Mouse (Mus musculus) limb, embryonic 15.5 days (tissue): ENCODE measurements around the gene Nsmce3. TPM values are rescaled to one million over a fixed set of nuclear protein-coding genes. Genes with fewer than 3 reads are reported as not detected.
A peak's percentile ranks its signal among the peaks of the same experiment; 100 is the strongest.

Source experiments
- ATAC-seq: fragments of 200-750 bp; cut with Nextera tagmentation; 2 replicates; pipeline ENCODE4 v1.8.0; 2017; ENCODE audit warnings: low read depth, moderate TSS enrichment; ENCODE audit not compliant: insufficient number of reproducible peaks, low FRiP score, low TSS enrichment
- H3K27ac ChIP-seq: fragments of 300-500 bp; sonication (generic); 2 replicates; pipeline ENCODE4 v1.5.1; 2015; ENCODE audit warnings: moderate library complexity, mild to moderate bottlenecking, inconsistent platforms
- H3K27me3 ChIP-seq: fragments of 300-500 bp; sonication (generic); 2 replicates; pipeline ENCODE4 v1.6.1; 2015; ENCODE audit warnings: inconsistent platforms
- H3K36me3 ChIP-seq: fragments of 300-500 bp; sonication (generic); 2 replicates; pipeline ENCODE4 v1.6.1; 2015; ENCODE audit warnings: inconsistent platforms
- H3K4me1 ChIP-seq: fragments of 300-500 bp; sonication (generic); 2 replicates; pipeline ENCODE4 v1.6.1; 2015; ENCODE audit warnings: inconsistent platforms
- H3K4me2 ChIP-seq: fragments of 300-500 bp; sonication (generic); 2 replicates; pipeline ENCODE4 v1.6.1; 2015; ENCODE audit warnings: mild to moderate bottlenecking, inconsistent platforms
- H3K4me3 ChIP-seq: fragments of 300-500 bp; sonication (generic); 2 replicates; pipeline ENCODE4 v1.5.1; 2015; ENCODE audit warnings: mild to moderate bottlenecking, inconsistent platforms
- H3K9ac ChIP-seq: fragments of 300-500 bp; sonication (generic); 2 replicates; pipeline ENCODE4 v1.6.1; 2015; ENCODE audit warnings: inconsistent platforms
- H3K9me3 ChIP-seq: fragments of 300-500 bp; sonication (generic); 2 replicates; pipeline ENCODE4 v1.6.1; 2016; ENCODE audit warnings: inconsistent platforms
- WGBS: fragments of 180-500 bp; shearing (Covaris S2); methylation state at CpG from one replicate; pipeline ENCODE4 v1.1.7; 2015; 5-methylcytosine and 5-hydroxymethylcytosine counted together
- polyA plus RNA-seq: library from polyadenylated mRNA; unstranded; fragments of >200 nt; fragmentation: Nextera tagmentation; extraction: Ambion mirVana; gene quantifications from 2 replicates; pipeline ENCODE4 v1.2.1, GENCODE M21; 2015

Nsmce3 gene
- polyA plus RNA-seq, 1 experiment from 2014 or later = 10.9 TPM

- no peaks in the 10 kb centered on the region for H3K36me3 ChIP-seq
- H3K4me1 ChIP-seq = 0 out of 2 replicates have a peak, but pooled peaks cover 5% of the 10 kb centered on the region
- no peak overlapping the region for H3K4me3 ChIP-seq
- H3K4me2 ChIP-seq = no peak overlapping the region
- no peak overlapping the region for H3K27ac ChIP-seq
- no peak overlapping the region for H3K9ac ChIP-seq
- no peak for ATAC-seq
- H3K9me3 ChIP-seq = no peaks in the 10 kb centered on the region
- no peaks in the 10 kb centered on the region for H3K27me3 ChIP-seq
- WGBS = 69% methylated on average over 9 of the region's 9 CpGs
These were observed 17.1 kb upstream of the Nsmce3 start for GRCm38 (mm10) chr7:64889919-64890318.

DNA sequence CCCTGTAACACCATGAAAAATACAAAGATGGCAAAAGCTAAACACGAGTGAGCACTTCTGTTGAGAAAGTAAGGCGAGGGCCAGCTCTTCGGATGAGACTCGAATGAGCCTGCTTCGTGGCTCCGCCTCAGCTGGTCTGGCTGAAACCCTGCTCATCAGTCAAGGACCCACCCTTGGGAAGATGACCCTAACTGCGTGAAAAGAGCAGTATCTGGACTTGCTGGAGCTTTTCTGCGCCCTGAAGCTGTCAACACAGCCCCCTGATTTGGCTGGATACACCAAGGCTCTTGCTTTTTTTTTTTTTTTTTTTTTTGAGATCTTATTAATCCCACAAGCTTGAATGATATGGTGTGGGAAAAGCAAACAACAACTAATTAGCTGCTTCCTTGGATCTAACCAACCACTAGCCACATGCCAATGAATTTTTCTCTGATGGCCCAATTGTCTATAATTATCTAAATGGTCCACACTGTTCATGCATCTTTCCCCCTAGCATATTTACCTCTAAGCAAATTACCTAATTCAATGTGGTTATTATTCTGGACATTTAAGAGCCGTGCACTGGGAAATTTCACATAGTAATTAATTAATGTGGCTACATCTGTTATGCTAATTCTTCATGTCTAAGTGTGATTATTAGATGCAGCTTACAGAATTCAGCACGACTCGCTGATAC is 11.5 kb upstream of the Nsmce3 start:
- Histone ChIP-seq H3K4me2 (no peak overlapping the region), H3K9ac (no peak overlapping the region), H3K36me3 (no peaks in the 10 kb centered on the region), H3K27me3 (no peaks in the 10 kb centered on the region), H3K27ac (no peak overlapping the region), H3K9me3 (no peaks in the 10 kb centered on the region), H3K4me3 (no peak overlapping the region), H3K4me1 (no peaks in the 10 kb centered on the region)
- 76% methylated on average over 11 of the region's 11 CpGs for WGBS
- ATAC-seq = no peak

- no peaks in the 10 kb centered on the region for H3K4me1 ChIP-seq
- no peak overlapping the region for H3K9ac ChIP-seq
- ATAC-seq = no peak
- peaks cover under 1% of the 10 kb centered on the region; the same call in 1 of the 2 replicates for H3K27me3 ChIP-seq
- no peak overlapping the region for H3K27ac ChIP-seq
- WGBS = 38% methylated on average over 6 of the region's 6 CpGs
- H3K4me3 ChIP-seq = no peak overlapping the region
- H3K9me3 ChIP-seq = no peaks in the 10 kb centered on the region
- no peak overlapping the region for H3K4me2 ChIP-seq
- no peaks in the 10 kb centered on the region for H3K36me3 ChIP-seq
These were observed 9.4 kb upstream of the Nsmce3 start for GRCm38 (mm10) chr7:64882243-64882642.

- ATAC-seq = no peak
- no peak overlapping the region for H3K9ac ChIP-seq
- H3K9me3 ChIP-seq = no peaks in the 10 kb centered on the region
- 64% methylated on average over 7 of the region's 7 CpGs for WGBS
- no peak overlapping the region for H3K27ac ChIP-seq
- H3K27me3 ChIP-seq = peaks cover 6% of the 10 kb centered on the region; the same call in 1 of the 2 replicates
- H3K4me1 ChIP-seq = no peaks in the 10 kb centered on the region
- no peaks in the 10 kb centered on the region for H3K36me3 ChIP-seq
- no peak overlapping the region for H3K4me3 ChIP-seq
- no peak overlapping the region for H3K4me2 ChIP-seq
These were observed 8.6 kb upstream of the Nsmce3 start for GRCm38 (mm10) chr7:64881387-64881786.

- Histone ChIP-seq H3K4me1 (no peaks in the 10 kb centered on the region), H3K27ac (no peak overlapping the region)
- no peak for ATAC-seq
These were observed 7.6 kb upstream of the Nsmce3 start for GRCm38 (mm10) chr7:64880415-64880814.

DNA sequence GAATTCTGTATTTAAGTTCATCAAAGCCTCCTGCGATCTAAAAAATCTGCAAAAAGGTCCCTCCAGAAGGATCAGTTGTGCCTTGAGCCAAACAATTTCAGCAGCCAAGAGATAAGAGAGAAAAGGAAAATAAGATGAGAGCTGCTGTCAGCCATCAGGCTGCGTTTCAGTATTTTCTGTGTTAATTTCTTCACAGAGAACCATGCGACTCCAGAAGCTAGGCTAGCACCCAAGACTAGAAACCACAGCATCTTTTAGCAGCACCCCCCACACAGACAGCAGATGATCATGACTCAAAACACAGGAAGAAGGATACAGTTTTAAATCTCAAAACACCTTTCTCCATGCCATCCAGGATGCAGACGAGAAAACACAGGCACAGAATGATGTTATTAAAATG is 2.1 kb upstream of the Nsmce3 start:
- Histone ChIP-seq H3K4me2 (no peak overlapping the region), H3K9ac (no peak overlapping the region), H3K27ac (no peak overlapping the region), H3K27me3 (peaks cover 16% of the 10 kb centered on the region; the same call in 1 of the 2 replicates), H3K4me1 (peaks cover 15% of the 10 kb centered on the region), H3K36me3 (no peaks in the 10 kb centered on the region), H3K4me3 (no peak overlapping the region), H3K9me3 (no peaks in the 10 kb centered on the region)
- WGBS = 85% methylated on average over 4 of the region's 4 CpGs
- no peak for ATAC-seq

More at GRCm38 (mm10) chr7:64880415-64880814, 7.6 kb upstream of the Nsmce3 start:
- H3K4me2 ChIP-seq = no peak overlapping the region
- H3K4me3 ChIP-seq = no peak overlapping the region
- no peak overlapping the region for H3K9ac ChIP-seq
- 56% methylated on average over 5 of the region's 5 CpGs for WGBS
- H3K27me3 ChIP-seq = peaks cover 9% of the 10 kb centered on the region; the same call in 1 of the 2 replicates
- no peaks in the 10 kb centered on the region for H3K36me3 ChIP-seq
- no peaks in the 10 kb centered on the region for H3K9me3 ChIP-seq

- 32% methylated on average over 11 of the region's 11 CpGs for WGBS
- 0 out of 2 replicates have a peak, but pooled peaks have one; percentile 3 for ATAC-seq
These were observed 469 bp upstream of the Nsmce3 start for GRCm38 (mm10) chr7:64873266-64873665.

DNA sequence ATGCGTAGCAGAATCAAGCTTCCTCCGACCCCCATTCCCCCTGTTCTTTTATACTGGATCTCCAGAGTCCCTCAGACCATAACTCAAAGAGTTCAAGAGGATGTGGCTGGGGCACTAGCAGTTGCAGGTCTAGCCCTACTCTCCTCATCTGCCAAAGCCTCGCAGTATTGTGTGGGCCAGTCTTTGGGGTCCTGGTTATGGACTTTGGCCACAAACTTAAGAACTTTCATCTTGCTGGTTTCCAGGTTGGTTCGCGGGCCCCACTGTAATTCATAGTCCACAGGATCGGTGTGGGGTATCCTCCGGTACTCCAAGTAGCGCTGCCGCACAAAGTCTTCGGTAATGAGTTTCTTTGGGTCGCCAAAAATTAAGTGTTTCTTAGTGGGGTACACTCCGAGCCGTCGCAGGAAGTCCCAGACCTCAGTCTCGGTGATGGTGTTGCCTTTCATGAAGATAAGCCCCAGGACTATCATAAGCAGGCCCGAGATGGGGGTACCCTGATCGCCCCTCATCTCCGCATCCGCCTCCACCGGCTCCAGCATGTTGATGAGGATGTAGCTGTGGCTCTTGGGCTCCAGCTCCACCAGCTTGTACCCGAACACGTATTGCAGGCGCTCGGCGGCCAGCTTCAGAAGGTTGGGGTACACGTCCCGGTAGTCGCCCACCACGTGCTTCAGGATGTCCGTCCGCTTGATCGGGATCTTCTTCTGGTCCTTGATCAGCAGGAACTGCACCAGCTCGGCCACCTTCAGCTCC is 632 bp downstream of the Nsmce3 start:
- H3K27me3 ChIP-seq = peaks cover 14% of the 10 kb centered on the region; the same call in 1 of the 2 replicates
- no peaks in the 10 kb centered on the region for H3K36me3 ChIP-seq
- H3K27ac ChIP-seq = peak overlapping the region; percentile 96
- H3K4me2 ChIP-seq = peak overlapping the region; percentile 75
- peak overlapping the region; percentile 84 for H3K9ac ChIP-seq
- H3K4me1 ChIP-seq = peaks cover 18% of the 10 kb centered on the region
- peak; percentile 17; the same call in 1 of the 2 replicates for ATAC-seq
- WGBS = under 1% methylated on average over 33 of the region's 33 CpGs
- H3K4me3 ChIP-seq = peak overlapping the region; percentile 70
- no peaks in the 10 kb centered on the region for H3K9me3 ChIP-seq

More at GRCm38 (mm10) chr7:64873266-64873665, 469 bp upstream of the Nsmce3 start:
- peak overlapping the region; percentile 67 for H3K27ac ChIP-seq
- H3K4me1 ChIP-seq = peaks cover 18% of the 10 kb centered on the region
- H3K27me3 ChIP-seq = peaks cover 16% of the 10 kb centered on the region; the same call in 1 of the 2 replicates
- peak overlapping the region; percentile 39 for H3K4me2 ChIP-seq
- H3K9me3 ChIP-seq = no peaks in the 10 kb centered on the region
- no peak overlapping the region for H3K9ac ChIP-seq
- H3K4me3 ChIP-seq = peak overlapping the region; percentile 70
- H3K36me3 ChIP-seq = no peaks in the 10 kb centered on the region

- ATAC-seq = no peak
- Histone ChIP-seq H3K27me3 (0 out of 2 replicates have a peak, but pooled peaks cover under 1% of the 10 kb centered on the region), H3K4me2 (no peak overlapping the region), H3K9ac (no peak overlapping the region), H3K4me1 (peaks cover 18% of the 10 kb centered on the region), H3K9me3 (no peaks in the 10 kb centered on the region), H3K27ac (no peak overlapping the region), H3K4me3 (no peak overlapping the region), H3K36me3 (no peaks in the 10 kb centered on the region)
- WGBS = 79% methylated on average over 6 of the region's 6 CpGs
These were observed 3.2 kb downstream of the Nsmce3 start for GRCm38 (mm10) chr7:64869549-64870065.

DNA sequence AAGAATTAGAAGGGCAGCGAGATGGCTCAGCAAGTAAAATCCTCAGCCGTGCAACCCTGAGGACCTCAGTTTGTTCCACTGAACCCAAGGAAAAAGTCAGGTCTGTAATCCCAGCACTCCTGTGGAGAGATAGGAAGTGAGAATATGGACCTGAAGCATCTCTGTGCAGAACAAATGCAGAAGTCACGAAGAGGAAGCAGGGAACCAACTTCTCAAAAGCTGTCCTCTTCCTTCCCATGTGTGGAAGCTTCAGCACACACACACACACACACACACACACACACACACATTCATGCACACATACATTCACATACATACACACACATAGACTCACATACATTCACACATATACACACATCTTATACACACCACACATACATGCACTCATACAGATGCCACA is 9.3 kb downstream of the Nsmce3 start:
- Histone ChIP-seq H3K4me2 (no peak overlapping the region), H3K27me3 (no peaks in the 10 kb centered on the region), H3K4me3 (no peak overlapping the region), H3K9ac (no peak overlapping the region), H3K9me3 (no peaks in the 10 kb centered on the region), H3K4me1 (no peaks in the 10 kb centered on the region), H3K27ac (no peak overlapping the region), H3K36me3 (no peaks in the 10 kb centered on the region)
- ATAC-seq = no peak
- WGBS = 82% methylated on average over 3 of the region's 3 CpGs

DNA sequence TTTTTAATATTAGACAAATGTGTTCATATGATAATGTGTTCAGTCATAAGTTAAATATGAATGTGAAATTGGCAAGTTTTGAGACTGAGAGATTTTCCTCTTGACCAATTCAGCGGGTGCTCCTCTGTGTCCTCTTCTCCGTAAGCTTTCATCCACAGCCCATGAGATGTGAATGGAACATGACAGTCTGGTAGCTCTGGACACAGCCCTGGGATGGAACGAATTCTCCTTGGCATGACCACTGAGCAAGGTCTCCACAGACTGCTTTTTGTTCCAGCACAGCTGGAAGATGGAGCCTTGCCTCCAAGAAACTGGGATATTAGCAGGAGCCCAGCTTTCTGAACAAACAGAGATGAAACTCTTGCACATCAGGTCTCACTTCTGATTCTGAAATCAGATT is 9.8 kb downstream of the Nsmce3 start:
- Histone ChIP-seq H3K4me1 (no peaks in the 10 kb centered on the region), H3K9me3 (no peaks in the 10 kb centered on the region), H3K4me3 (no peak overlapping the region), H3K27ac (no peak overlapping the region), H3K36me3 (no peaks in the 10 kb centered on the region), H3K4me2 (no peak overlapping the region), H3K9ac (no peak overlapping the region), H3K27me3 (no peaks in the 10 kb centered on the region)
- no peak for ATAC-seq
- 87% methylated on average over 3 of the region's 3 CpGs for WGBS
